9 mouse cellular contexts compared by ENCODE assay signal in the genomic region with DNA sequence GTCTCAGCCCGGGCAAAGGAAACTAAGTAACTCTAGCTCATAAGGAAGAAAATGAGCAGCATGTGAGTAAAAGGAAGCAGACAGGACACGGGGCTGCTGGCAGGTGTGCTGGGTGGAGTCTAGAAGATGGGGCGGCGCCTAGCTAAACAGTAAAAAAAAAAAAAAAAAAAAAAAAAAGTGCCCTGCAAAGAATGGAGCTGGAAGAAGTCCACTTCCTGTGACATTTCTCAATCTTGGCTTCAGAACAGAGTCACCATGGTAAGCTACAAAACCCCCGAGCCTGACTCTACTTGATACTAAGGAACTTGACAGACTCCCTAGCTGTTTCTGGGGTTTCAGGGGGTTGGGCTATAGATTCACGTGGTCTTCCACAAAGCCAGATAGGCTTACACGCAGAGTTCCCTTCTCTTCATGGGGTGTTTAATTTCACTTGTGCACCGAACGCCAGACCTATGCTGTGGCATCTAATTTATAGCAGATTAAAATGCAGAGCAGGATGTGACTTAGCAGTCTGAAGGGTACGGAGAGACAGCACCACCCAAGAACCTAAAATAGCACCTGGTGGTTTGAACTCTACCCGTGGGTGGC.
DNase-seq lines count a peak whose midpoint lies in the region; ATAC-seq lines count a peak whose summit lies in the region.
"Had no signal": no experiment of that assay in that cellular context is flagged by ENCODE, and none has a peak within 500 bp of the region (broad histone marks: within the 10 kb centered on the region; RNA-seq: fewer than 3 reads in every experiment).

No protein-coding gene starts in this region.

- DNase-seq in NIH3T3 (ENCODE audit: low read depth) (peak; percentile 77), MN1 (ENCODE audit: low spot score) (no peak)
- peak; percentile 57 to 67 for DNase-seq in natural killer cell, adult 2 months (ENCODE audit: low spot score in 2 of 2)
- DNase-seq in cerebellum, adult 8-10 months: no peak

- 0 out of 2 replicates have a peak overlapping the region, but pooled peaks have one; percentile 2 for H3K9ac ChIP-seq in heart, embryonic 14.5 days (ENCODE audit: low read length)
- H3K9ac ChIP-seq in limb, embryonic 13.5 days: no peak overlapping the region

- no peaks in the 10 kb centered on the region for H3K9me3 ChIP-seq in erythroblast, embryonic 14.5 days (ENCODE audit: control insufficient read depth, low read length)
- no peaks in the 10 kb centered on the region for H3K9me3 ChIP-seq in heart, embryonic 14.5 days (ENCODE audit: control insufficient read depth, low read length)
- no peaks in the 10 kb centered on the region for H3K9me3 ChIP-seq in limb, embryonic 13.5 days
- H3K9me3 ChIP-seq: G1E had no signal

- peak overlapping the region; percentile 46 for H3K4me3 ChIP-seq in erythroblast, embryonic 14.5 days (replicated peaks)
- H3K4me3 ChIP-seq in heart, embryonic 14.5 days (ENCODE audit: control insufficient read depth in 1 of 2, insufficient read depth in 1 of 2, low read depth in 1 of 2, low read length in 2 of 2): 0 out of 4 replicates have a peak overlapping the region, but pooled peaks of 1 of the 2 experiments have one; percentile 1
- H3K4me3 ChIP-seq in limb, embryonic 13.5 days: peak overlapping the region; percentile 7; the same call in 1 of the 2 replicates

- no peaks in the 10 kb centered on the region for H3K36me3 ChIP-seq in erythroblast, embryonic 14.5 days (ENCODE audit: control insufficient read depth)
- H3K36me3 ChIP-seq in heart, embryonic 14.5 days (ENCODE audit: control insufficient read depth, insufficient read depth, low read length): no peaks in the 10 kb centered on the region
- no peaks in the 10 kb centered on the region for H3K36me3 ChIP-seq in limb, embryonic 13.5 days
- H3K36me3 ChIP-seq: G1E had no signal

- peak overlapping the region; percentile 43 for H3K4me2 ChIP-seq in heart, embryonic 14.5 days (ENCODE audit: low read length)
- peak overlapping the region; percentile 55 for H3K4me2 ChIP-seq in limb, embryonic 13.5 days (replicated peaks)

- peaks cover 11% of the 10 kb centered on the region for H3K4me1 ChIP-seq in erythroblast, embryonic 14.5 days (ENCODE audit: control insufficient read depth)
- H3K4me1 ChIP-seq in heart, embryonic 14.5 days (ENCODE audit: control insufficient read depth in 2 of 2, insufficient read depth in 2 of 2, low read length in 2 of 2): peaks cover 15 to 32% of the 10 kb centered on the region in 2 experiments
- H3K4me1 ChIP-seq in limb, embryonic 13.5 days: peaks cover 53% of the 10 kb centered on the region

- H3K27ac ChIP-seq in heart, embryonic 14.5 days (replicated peaks in 1 of 2; ENCODE audit: control insufficient read depth in 1 of 2, insufficient read depth in 1 of 2, low read depth in 2 of 2, low read length in 2 of 2): 0 out of 4 replicates have a peak overlapping the region, but pooled peaks of 1 of the 2 experiments have one; percentile 3
- H3K27ac ChIP-seq in limb, embryonic 13.5 days: peak overlapping the region; percentile 58; the same call in 1 of the 2 replicates

- WGBS in heart, embryonic 14.5 days: 30% methylated on average over 11 of the region's 11 CpGs
- WGBS in limb, embryonic 13.5 days: 11% methylated on average over 11 of the region's 11 CpGs

- no peak for ATAC-seq in erythroblast, adult 5-6 weeks (replicated peaks; ENCODE audit: low FRiP score, poor library complexity, severe bottlenecking)
- no peak for ATAC-seq in heart, embryonic 14.5 days (ENCODE audit: insufficient number of reproducible peaks, insufficient read depth, low FRiP score, low read depth)
- peak; percentile 65; the same call in 1 of the 2 replicates for ATAC-seq in limb, embryonic 13.5 days (ENCODE audit: low FRiP score, low read depth)

- H3K27me3 ChIP-seq in erythroblast, embryonic 14.5 days (ENCODE audit: control insufficient read depth): no peaks in the 10 kb centered on the region
- H3K27me3 ChIP-seq in heart, embryonic 14.5 days (ENCODE audit: control insufficient read depth, insufficient read depth, low read length): no peaks in the 10 kb centered on the region
- H3K27me3 ChIP-seq in limb, embryonic 13.5 days: no peaks in the 10 kb centered on the region

Comparison
In these comparisons a context has a peak if more than half of its experiments do, and no peak if none do; other contexts are left out.
1. DNase-seq: peak in NIH3T3 (single experiment) and natural killer cell, adult 2 months (2 of 2); none in MN1 (single experiment) and cerebellum, adult 8-10 months (single experiment).